Mouse (Mus musculus) MEL (cell line): ENCODE results near the gene Esrp2.

Source experiments
- CHD2 ChIP-seq: IDR thresholded peaks from 2 replicates; pipeline ENCODE4 v1.6.1; 2011; ENCODE audit warnings: low read length, improper control_type of control experiment
- CTCF ChIP-seq, 3 experiments: IDR thresholded peaks in 2 of 3; conservative IDR thresholded peaks in 1 of 3; 2 replicates each; pipeline ENCODE4 v1.5.1; 2011 to 2012; ENCODE audit warnings: low read length in 3 of 3, low read depth in 2 of 3, mild to moderate bottlenecking in 2 of 3, improper control_type of control experiment in 1 of 3, inconsistent platforms in 1 of 3, mixed read lengths in 1 of 3, moderate library complexity in 1 of 3; ENCODE audit not compliant: control insufficient read depth in 1 of 3, insufficient read depth in 1 of 3, poor library complexity in 1 of 3, severe bottlenecking in 1 of 3
- EP300 ChIP-seq, 2 experiments: IDR thresholded peaks; 2 replicates each; pipeline ENCODE4 v1.6.1; 2011; ENCODE audit warnings: improper control_type of control experiment in 2 of 2, low read length in 2 of 2, low read depth in 1 of 2, mild to moderate bottlenecking in 1 of 2
- GATA1 ChIP-seq: IDR thresholded peaks from 2 replicates; pipeline ENCODE4 v1.6.1; 2011; ENCODE audit warnings: low read depth, low read length, improper control_type of control experiment
- MAX ChIP-seq: IDR thresholded peaks from 2 replicates; pipeline ENCODE4 v1.6.1; 2011; ENCODE audit warnings: low read length, improper control_type of control experiment
- MEF2A ChIP-seq: IDR thresholded peaks from 2 replicates; pipeline ENCODE4 v1.6.1; 2014; ENCODE audit warnings: low read depth, mild to moderate bottlenecking, inconsistent platforms, low read length, improper control_type of control experiment; ENCODE audit not compliant: poor library complexity, insufficient replicate concordance, severe bottlenecking; ENCODE audit errors: extremely low read depth
- MXI1 ChIP-seq: IDR thresholded peaks from 2 replicates; pipeline ENCODE4 v1.6.1; 2011; ENCODE audit warnings: mild to moderate bottlenecking, low read depth, low read length, improper control_type of control experiment
- POLR2A ChIP-seq, 2 experiments: IDR thresholded peaks; 2 replicates each; pipeline ENCODE4 v1.6.1; 2011 to 2012; ENCODE audit warnings: low read length in 2 of 2, mild to moderate bottlenecking in 2 of 2, control low read depth in 1 of 2, improper control_type of control experiment in 1 of 2, low read depth in 1 of 2, moderate library complexity in 1 of 2; ENCODE audit not compliant: control insufficient read depth in 1 of 2, insufficient read depth in 1 of 2, poor library complexity in 1 of 2
- POLR2AphosphoS2 ChIP-seq: IDR thresholded peaks from 2 replicates; pipeline ENCODE4 v1.6.1; 2011; ENCODE audit warnings: low read length, improper control_type of control experiment
- SIN3A ChIP-seq: IDR thresholded peaks from 2 replicates; pipeline ENCODE4 v1.6.1; 2012; ENCODE audit warnings: low read length, improper control_type of control experiment, inconsistent platforms
- USF1 ChIP-seq: IDR thresholded peaks from 2 replicates; pipeline ENCODE4 v1.6.1; 2014; ENCODE audit warnings: low read depth, mild to moderate bottlenecking, inconsistent platforms, low read length, improper control_type of control experiment, moderate library complexity
- ZC3H11A ChIP-seq: IDR thresholded peaks from 2 replicates; pipeline ENCODE4 v1.6.1; 2012; ENCODE audit warnings: low read depth, mild to moderate bottlenecking, inconsistent platforms, low read length, improper control_type of control experiment
- ZKSCAN1 ChIP-seq: IDR thresholded peaks from 2 replicates; pipeline ENCODE4 v1.6.1; 2012; ENCODE audit warnings: low read depth, mild to moderate bottlenecking, inconsistent platforms, low read length, improper control_type of control experiment, moderate library complexity
- ZNF384 ChIP-seq: IDR thresholded peaks from 2 replicates; pipeline ENCODE4 v1.6.1; 2012; ENCODE audit warnings: low read depth, mild to moderate bottlenecking, inconsistent platforms, low read length, improper control_type of control experiment

DNA sequence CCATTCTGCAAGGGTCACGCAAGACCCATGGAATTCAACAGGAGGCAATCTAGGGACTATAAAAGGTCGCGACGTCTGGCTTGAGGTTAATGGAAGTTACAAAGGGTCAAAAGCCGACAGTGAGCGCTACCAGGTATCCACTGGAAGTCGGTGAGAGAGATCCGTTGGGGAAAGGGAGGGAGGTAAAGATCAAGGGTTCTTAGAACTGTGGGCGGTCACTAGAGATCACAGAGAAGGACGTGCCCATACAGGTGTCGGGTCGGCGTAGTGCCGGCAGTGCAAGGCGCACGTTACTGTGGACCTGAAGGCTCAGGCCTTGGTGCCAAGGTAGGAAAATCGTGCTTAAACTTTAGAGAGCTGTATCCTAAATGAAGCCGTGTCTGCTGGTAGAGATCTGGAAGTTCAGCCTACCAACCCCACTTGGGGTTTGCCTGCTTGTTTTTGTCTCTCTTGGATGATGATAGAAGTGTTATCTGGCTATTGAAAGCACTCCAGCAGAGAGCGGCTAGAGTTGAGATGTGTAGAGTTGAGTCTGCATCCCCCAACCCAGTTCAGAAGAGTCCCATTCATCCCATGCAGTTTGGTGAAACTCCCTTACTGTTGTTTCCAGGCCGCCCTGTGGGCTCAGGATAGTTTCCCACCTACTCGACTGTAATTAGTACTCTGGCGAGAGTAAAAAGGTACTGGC lies 588 bp upstream of the Esrp2 start:
- TF ChIP-seq POLR2A (IDR thresholded peaks at IDR 0.05; ENCODE audit: control insufficient read depth in 1 of 2, insufficient read depth in 1 of 2, low read depth in 1 of 2, low read length in 2 of 2, poor library complexity in 1 of 2) (no peak), CTCF (IDR thresholded peaks at IDR 0.05 in 2 of 3, conservative IDR thresholded peaks at IDR 0.05 in 1 of 3; ENCODE audit: control insufficient read depth in 1 of 3, insufficient read depth in 1 of 3, low read depth in 2 of 3, low read length in 3 of 3, poor library complexity in 1 of 3, severe bottlenecking in 1 of 3) (no peak), ZKSCAN1 (no peak), EP300 (IDR thresholded peaks at IDR 0.05; ENCODE audit: low read depth in 1 of 2, low read length in 2 of 2) (no peak), MXI1 (no peak), ZC3H11A (no peak), ZNF384 (no peak), POLR2AphosphoS2 (no peak), GATA1 (no peak), MAX (no peak), CHD2 (no peak), USF1 (no peak), MEF2A (no peak), SIN3A (no peak)
